ENCODE assay signal across 8 mouse cellular contexts in genomic region chr5:66368966-66369365, GRCm38 (mm10).
DNase-seq lines count a peak whose midpoint lies in the region; ATAC-seq and TF ChIP-seq lines count a peak whose summit lies in the region.

No protein-coding gene starts in this region.

- no peak for TF ChIP-seq POLR2A in lung, adult 2 months (IDR thresholded peaks at IDR 0.05; ENCODE audit: borderline replicate concordance, extremely low read depth, low read depth, low read length)

- 34% methylated on average over 7 of the region's 7 CpGs for WGBS in liver, embryonic 12.5 days (ENCODE audit: insufficient replicate concordance)
- 43% methylated on average over 7 of the region's 7 CpGs for WGBS in lung, adult 2 months

- TF ChIP-seq CTCF in lung, adult 2 months (IDR thresholded peaks at IDR 0.05; ENCODE audit: insufficient read depth, low read length) = peak; percentile 96

- no peaks in the 10 kb centered on the region for H3K36me3 ChIP-seq in liver, embryonic 12.5 days

- peaks cover 3% of the 10 kb centered on the region; the same call in 1 of the 2 replicates for H3K4me1 ChIP-seq in liver, embryonic 12.5 days
- H3K4me1 ChIP-seq in lung, adult 2 months (ENCODE audit: control insufficient read depth, insufficient read depth, low read length) = no peaks in the 10 kb centered on the region; the same call in 1 of the 2 replicates

- no peak overlapping the region for H3K4me3 ChIP-seq in liver, embryonic 12.5 days
- no peak overlapping the region for H3K4me3 ChIP-seq in lung, adult 2 months (replicated peaks; ENCODE audit: extremely low read depth, low read depth, low read length)

- no peak overlapping the region for H3K4me2 ChIP-seq in liver, embryonic 12.5 days

- no peaks in the 10 kb centered on the region for H3K9me3 ChIP-seq in liver, embryonic 12.5 days (replicated peaks)

- DNase-seq in liver = peak; percentile 52
- peak; percentile 24 for DNase-seq in T-cell, adult 2 months (ENCODE audit: low spot score)
- peak; percentile 35 for DNase-seq in cerebellum, adult 8-10 months
- DNase-seq in forelimb bud, embryonic 11.5 days (ENCODE audit: low read depth, low spot score) = peak; percentile 76
- DNase-seq in lung, adult 2 months = peak; percentile 45
- DNase-seq in ovary, postnatal 36 days (ENCODE audit: low spot score) = peak; percentile 49

- no peak overlapping the region for H3K27ac ChIP-seq in liver, embryonic 12.5 days

- H3K27me3 ChIP-seq in liver, embryonic 12.5 days (replicated peaks) = no peaks in the 10 kb centered on the region

- no peak overlapping the region for H3K9ac ChIP-seq in liver, embryonic 12.5 days

- no peak for ATAC-seq in liver, embryonic 12.5 days
- no peak; the same call in 1 of the 2 replicates for ATAC-seq in megakaryocyte-erythroid progenitor cell, adult 5-6 weeks (replicated peaks; ENCODE audit: low FRiP score, low TSS enrichment, poor library complexity, severe bottlenecking)

Comparison
In these comparisons a context has a peak if more than half of its experiments do, and no peak if none do; other contexts are left out.
1. DNase-seq: peak in every context shown above with its lines; median percentile 76 in forelimb bud, embryonic 11.5 days; 52 in liver; 49 in ovary, postnatal 36 days; 45 in lung, adult 2 months; 35 in cerebellum, adult 8-10 months; 24 in T-cell, adult 2 months.